Mouse (Mus musculus) frontal cortex, postnatal 25 days (tissue): ENCODE results near the gene Eps8.
"Not testable (repeated sequence)": the region's sequence is repeated elsewhere in the genome, so short reads cannot be mapped to it uniquely, and the experiment has no call there.

Experiments
- DNase-seq, 2 experiments: peaks; one replicate each; pipeline ENCODE4 v3.0.0; 2022; ENCODE audit warnings: low spot score in 2 of 2

Gene Eps8

GRCm38 (mm10) chr6:137475695-137476094, 179.0 kb downstream of the Eps8 start:
- DNase-seq: not testable (repeated sequence)

GRCm38 (mm10) chr6:137473433-137473832, 181.2 kb downstream of the Eps8 start:
- no peak for DNase-seq

- DNase-seq: no peak
These were observed 182.5 kb downstream of the Eps8 start for GRCm38 (mm10) chr6:137472129-137472528.

DNA sequence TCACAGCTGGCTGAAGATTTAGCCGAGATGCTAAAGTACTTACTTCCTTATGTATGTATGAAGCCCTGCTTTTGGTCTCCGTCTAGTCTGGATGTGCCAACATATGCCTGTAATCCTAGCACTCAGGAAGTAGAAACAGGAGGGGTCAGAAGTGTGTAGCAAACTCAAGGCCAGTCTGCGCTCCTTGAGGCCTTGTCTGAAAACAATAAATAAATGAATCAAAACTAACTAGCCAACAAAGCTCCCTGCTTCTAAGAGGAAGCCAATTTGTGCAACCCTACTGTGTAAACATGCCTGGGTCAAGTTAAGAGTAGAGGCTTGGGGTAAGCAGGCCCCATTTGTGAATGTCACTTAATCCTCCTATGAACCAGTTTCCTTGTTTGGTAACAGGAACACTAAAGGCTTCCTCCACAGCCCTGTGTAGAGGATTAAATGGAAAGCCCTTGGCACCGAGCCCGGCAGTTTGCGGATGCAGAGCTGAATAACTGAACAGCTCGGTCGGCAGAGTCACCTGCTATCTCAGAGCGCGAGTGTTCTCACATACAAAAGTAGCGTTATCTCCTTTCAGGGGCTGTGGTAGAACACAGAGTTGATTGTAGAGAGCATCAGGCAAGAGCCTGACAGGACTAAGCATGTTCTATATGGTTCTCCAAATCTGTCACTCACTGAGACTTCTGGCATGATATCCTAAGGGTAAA, 183.6 kb downstream of the Eps8 start:
- peak; percentile 61 to 72 for DNase-seq

DNA sequence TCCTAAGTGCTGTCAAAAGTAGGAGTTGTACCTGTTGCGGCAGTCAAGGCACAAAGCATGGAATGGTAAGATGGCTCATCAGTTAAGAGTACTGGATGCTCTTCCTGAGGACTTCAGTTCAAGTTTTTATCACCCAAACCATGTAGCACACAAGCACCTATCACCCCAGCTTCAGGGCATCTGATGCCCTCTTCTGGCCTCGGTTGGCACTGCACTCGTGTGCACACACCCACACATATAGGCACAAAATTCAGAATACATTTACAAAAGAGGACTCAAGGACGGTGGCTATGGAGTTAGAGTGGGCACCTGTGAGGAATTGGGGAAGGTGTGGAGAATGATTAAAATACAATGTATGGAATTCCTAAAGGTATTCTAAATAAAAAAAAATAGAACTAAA, 185.1 kb downstream of the Eps8 start:
- DNase-seq: no peak

DNA sequence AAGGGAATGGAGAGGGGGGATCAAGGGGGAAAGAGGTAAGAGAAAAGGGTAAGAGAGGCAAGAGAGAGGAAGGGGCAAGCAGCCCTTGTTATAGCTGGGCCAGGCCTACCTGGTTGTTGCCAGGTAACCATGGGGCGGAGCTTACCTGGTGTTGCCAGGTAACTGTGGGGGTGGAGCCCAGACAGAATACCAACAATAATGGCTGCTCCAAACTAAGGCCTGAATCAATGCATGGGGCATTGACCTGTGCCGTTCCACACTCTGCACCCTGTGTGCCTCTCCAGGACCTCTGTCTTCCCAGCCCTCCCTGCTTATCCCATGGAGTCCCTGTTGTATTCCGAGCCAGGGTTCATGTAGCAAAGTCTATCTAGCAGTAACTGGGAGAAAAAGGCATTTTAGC, 187.0 kb downstream of the Eps8 start:
- no peak for DNase-seq

DNA sequence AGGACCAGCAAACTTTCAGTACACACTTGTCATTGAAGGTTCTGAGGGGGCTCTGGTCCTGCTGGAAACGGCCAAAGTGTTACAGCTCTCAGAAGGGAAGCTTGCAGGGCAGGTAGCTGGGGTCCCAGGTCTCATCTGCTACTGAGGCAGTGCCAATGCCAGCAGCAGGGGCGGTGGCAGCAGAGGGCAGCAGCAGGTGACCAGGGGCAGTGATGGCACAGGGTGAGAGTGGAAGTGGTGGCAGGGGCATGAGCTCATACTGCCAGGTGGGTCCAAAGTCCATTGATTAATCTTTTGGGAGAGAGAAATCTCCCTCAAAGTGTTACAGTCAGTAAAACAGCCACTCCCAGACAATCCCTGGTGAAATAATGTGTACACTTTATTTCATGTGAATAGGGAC, 188.4 kb downstream of the Eps8 start:
- no peak for DNase-seq

- no peak for DNase-seq
These were observed 189.4 kb downstream of the Eps8 start for GRCm38 (mm10) chr6:137465253-137465652.

- no peak for DNase-seq
These were observed 190.9 kb downstream of the Eps8 start for GRCm38 (mm10) chr6:137463771-137464170.

DNA sequence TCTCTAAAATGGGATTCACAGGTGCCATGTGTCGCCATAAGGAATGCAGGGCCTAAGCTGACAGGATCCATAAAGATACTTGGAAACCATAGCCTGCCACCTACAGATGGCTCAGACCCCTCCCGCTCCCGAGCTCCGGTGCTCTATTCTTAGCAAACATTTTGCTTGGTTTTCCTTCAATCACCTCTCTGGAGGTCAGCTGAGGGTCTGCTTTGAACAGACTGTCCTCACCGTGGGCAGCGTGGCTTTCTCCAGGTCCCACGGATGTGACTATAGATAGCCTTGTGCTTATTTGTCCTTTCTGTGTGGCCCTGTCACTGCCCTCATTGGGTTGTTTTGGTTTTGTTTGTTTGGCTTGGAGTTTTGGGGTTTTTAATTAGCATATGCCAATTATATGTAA, 196.5 kb downstream of the Eps8 start:
- no peak for DNase-seq

- no peak for DNase-seq
These were observed 197.5 kb downstream of the Eps8 start for GRCm38 (mm10) chr6:137457210-137457609.

DNA sequence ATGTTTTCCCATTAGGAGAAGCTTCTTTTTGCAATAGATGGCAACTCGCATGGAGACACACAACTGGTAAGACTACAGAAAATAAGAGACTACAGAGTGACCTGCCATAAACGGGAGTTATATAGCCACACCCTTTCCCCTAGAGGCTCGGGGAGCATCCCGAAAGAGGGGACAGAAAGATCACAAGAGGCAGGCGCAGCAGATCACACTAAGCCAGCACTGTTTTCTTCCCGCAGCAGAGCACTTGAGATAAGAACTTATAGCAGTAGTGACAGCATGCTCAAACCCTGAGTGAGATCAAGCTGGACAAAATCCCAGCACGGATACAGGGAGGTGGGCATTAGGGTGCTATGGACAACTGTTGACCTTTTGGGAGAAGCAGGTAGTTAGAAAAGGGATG, 198.6 kb downstream of the Eps8 start:
- DNase-seq: no peak

DNA sequence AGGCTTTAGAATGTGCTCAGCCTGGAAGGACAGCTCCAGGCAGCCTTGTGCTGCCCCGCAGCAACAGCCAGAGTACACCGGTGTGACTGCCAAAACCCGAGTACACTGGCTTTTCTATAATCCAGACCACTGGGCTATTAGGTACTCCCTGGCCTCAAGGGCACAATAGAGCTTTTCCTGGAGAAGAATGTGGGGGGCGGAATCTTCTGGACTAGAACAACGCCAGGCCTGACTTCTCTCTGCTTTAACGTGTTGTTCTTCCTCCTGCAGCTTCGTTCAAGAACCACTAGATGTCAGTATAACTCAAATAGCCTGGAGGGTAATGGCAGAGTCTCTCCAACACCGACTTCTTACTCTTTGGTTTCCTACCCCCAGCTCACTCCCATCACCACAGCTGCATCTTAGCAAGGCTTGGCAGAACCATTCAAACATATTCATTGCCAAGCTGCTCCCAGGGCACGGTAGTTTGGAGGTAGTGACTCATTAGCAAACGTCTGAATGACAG, 199.1 kb downstream of the Eps8 start:
- DNase-seq: peak in 1 of 2 experiments; percentile 20

DNA sequence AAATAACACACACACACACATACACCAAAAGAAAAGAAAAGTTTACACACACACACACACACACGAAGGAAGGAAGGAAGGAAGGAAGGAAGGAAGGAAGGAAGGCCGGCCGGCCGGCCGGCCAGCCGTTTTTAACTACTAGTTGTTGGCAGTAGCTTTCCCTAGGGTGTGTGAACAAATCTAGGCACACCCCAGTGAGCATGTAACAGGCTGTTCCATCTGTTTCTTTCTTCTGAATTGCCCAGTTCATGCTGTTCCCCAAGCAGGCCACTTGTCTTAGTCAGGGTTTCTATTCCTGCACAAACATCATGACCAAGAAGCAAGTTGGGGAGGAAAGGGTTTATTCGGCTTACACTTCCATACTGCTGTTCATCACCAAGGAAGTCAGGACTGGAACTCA, 208.6 kb downstream of the Eps8 start:
- not testable (repeated sequence) for DNase-seq

GRCm38 (mm10) chr6:137443089-137443488, 211.6 kb downstream of the Eps8 start:
- DNase-seq: no peak

GRCm38 (mm10) chr6:137440559-137441486, 213.9 kb downstream of the Eps8 start:
- DNase-seq: no peak

- no peak for DNase-seq
These were observed 216.6 kb downstream of the Eps8 start for GRCm38 (mm10) chr6:137437902-137438580.

- no peak for DNase-seq
These were observed 217.2 kb downstream of the Eps8 start for GRCm38 (mm10) chr6:137437486-137437885.

- no peak for DNase-seq
These were observed 221.0 kb downstream of the Eps8 start for GRCm38 (mm10) chr6:137433521-137434137.
